Mouse (Mus musculus) C2C12 (cell line): Measurements from ENCODE around the gene Pspn. TPM values are rescaled to one million over a fixed set of nuclear protein-coding genes. Genes with fewer than 3 reads are reported as not detected.

Source experiments
- H3K27me3 ChIP-seq: one replicate; pipeline ENCODE4 v1.6.1; 2011; ENCODE audit not compliant: control insufficient read depth, insufficient read depth, insufficient read length
- H3K36me3 ChIP-seq: one replicate; pipeline ENCODE4 v1.6.1; 2011; ENCODE audit not compliant: control insufficient read depth, insufficient read depth
- H3K4me3 ChIP-seq: one replicate; pipeline ENCODE4 v1.5.1; 2011; ENCODE audit warnings: mild to moderate bottlenecking, control low read depth; ENCODE audit not compliant: poor library complexity, insufficient read depth, severe bottlenecking
- H3K79me2 ChIP-seq: one replicate; pipeline ENCODE4 v1.6.1; 2011; ENCODE audit not compliant: control insufficient read depth, insufficient read depth
- H3K79me3 ChIP-seq: one replicate; pipeline ENCODE4 v1.6.1; 2011; ENCODE audit warnings: low read depth, control low read depth
- H3ac ChIP-seq: one replicate; pipeline ENCODE3; 2011; ENCODE audit warnings: low read depth; ENCODE audit not compliant: control insufficient read depth, insufficient read length
- CEBPB ChIP-seq: IDR thresholded peaks from one replicate; pipeline ENCODE4 v1.6.1; 2011; ENCODE audit warnings: low read depth, mild to moderate bottlenecking, control low read depth, moderate library complexity
- CTCF ChIP-seq: IDR thresholded peaks from one replicate; pipeline ENCODE4 v1.5.1; 2011; ENCODE audit not compliant: control insufficient read depth, insufficient read depth, insufficient read length
- FOSL1 ChIP-seq: IDR thresholded peaks from one replicate; pipeline ENCODE4 v1.8.0; 2011; ENCODE audit warnings: mild to moderate bottlenecking, low read length; ENCODE audit not compliant: poor library complexity, insufficient read depth, severe bottlenecking
- MAX ChIP-seq: IDR thresholded peaks from one replicate; pipeline ENCODE4 v1.6.1; 2011; ENCODE audit warnings: mild to moderate bottlenecking, control low read depth
- MYOD1 ChIP-seq: IDR thresholded peaks from one replicate; pipeline ENCODE4 v1.6.1; 2011; ENCODE audit warnings: low read depth; ENCODE audit not compliant: control insufficient read depth, insufficient read length
- MYOG ChIP-seq: IDR thresholded peaks from one replicate; pipeline ENCODE4 v1.6.1; 2011; ENCODE audit not compliant: control insufficient read depth, insufficient read length; ENCODE audit errors: extremely low read depth
- USF1 ChIP-seq: IDR thresholded peaks from one replicate; pipeline ENCODE4 v1.6.1; 2011; ENCODE audit warnings: low read depth, mild to moderate bottlenecking, control low read depth, moderate library complexity
- polyA plus RNA-seq: library from polyadenylated mRNA; unstranded; fragments of >200 nt; fragmentation: generic; extraction: Trizol; gene quantifications from one replicate; pipeline ENCODE4 v1.2.1, GENCODE M21; 2012; ENCODE audit warnings: missing spikeins

Pspn gene
- polyA plus RNA-seq, 1 experiment = 0.63 TPM

- TF ChIP-seq CTCF = no peak
- no peak for TF ChIP-seq MYOG
- no peak for TF ChIP-seq CEBPB
- no peak for TF ChIP-seq MAX
- no peak for TF ChIP-seq MYOD1
- no peak for TF ChIP-seq FOSL1
- TF ChIP-seq USF1 = no peak
- H3K27me3 ChIP-seq = no peaks in the 10 kb centered on the region
- H3ac ChIP-seq = no peak overlapping the region
- peaks cover 14% of the 10 kb centered on the region for H3K79me3 ChIP-seq
- H3K36me3 ChIP-seq = peaks cover 21% of the 10 kb centered on the region
- H3K4me3 ChIP-seq = no peak overlapping the region
- H3K79me2 ChIP-seq = peaks cover 25% of the 10 kb centered on the region
These were observed 12.5 kb upstream of the Pspn start for GRCm38 (mm10) chr17:57012245-57012795.

GRCm38 (mm10) chr17:57011236-57012141, 11.7 kb upstream of the Pspn start, which contains the start of the genes Gtf2f1 and Gm17949:
Gene Gtf2f1 (minus strand): TSS chr17:57011288.
Gene Gm17949 (plus strand): TSS chr17:57011469.
- peak within 1 kb of the TSS; percentile 89 for H3K4me3 ChIP-seq
- peaks cover 25% of the 10 kb centered on the region for H3K79me2 ChIP-seq
- TF ChIP-seq FOSL1 = no peak
- no peak for TF ChIP-seq CTCF
- TF ChIP-seq USF1 = peak; percentile 100
- TF ChIP-seq MAX = peak; percentile 78
- no peak for TF ChIP-seq MYOG
- peak; percentile 95 for TF ChIP-seq CEBPB
- no peak for TF ChIP-seq MYOD1
- peak within 1 kb of the TSS; percentile 93 for H3ac ChIP-seq
- H3K27me3 ChIP-seq = no peaks in the 10 kb centered on the region
- H3K79me3 ChIP-seq = peaks cover 14% of the 10 kb centered on the region
- peaks cover 29% of the 10 kb centered on the region for H3K36me3 ChIP-seq

GRCm38 (mm10) chr17:57010911-57011235, 11.1 kb upstream of the Pspn start:
- TF ChIP-seq USF1 (no peak), CTCF (no peak), CEBPB (no peak), MYOD1 (no peak), MAX (no peak), MYOG (no peak), FOSL1 (no peak)
- H3K27me3 ChIP-seq = no peaks in the 10 kb centered on the region
- H3K4me3 ChIP-seq = peak overlapping the region; percentile 89
- peaks cover 14% of the 10 kb centered on the region for H3K79me3 ChIP-seq
- H3ac ChIP-seq = peak overlapping the region; percentile 93
- peaks cover 35% of the 10 kb centered on the region for H3K36me3 ChIP-seq
- peaks cover 25% of the 10 kb centered on the region for H3K79me2 ChIP-seq

- Histone ChIP-seq H3K79me2 (peaks cover 25% of the 10 kb centered on the region), H3K4me3 (no peak overlapping the region), H3K36me3 (peaks cover 61% of the 10 kb centered on the region), H3K79me3 (peaks cover 14% of the 10 kb centered on the region), H3K27me3 (no peaks in the 10 kb centered on the region), H3ac (no peak overlapping the region)
- TF ChIP-seq FOSL1 (no peak), MAX (no peak), CTCF (peak; percentile 7), MYOD1 (no peak)
These were observed 7.5 kb upstream of the Pspn start for GRCm38 (mm10) chr17:57007137-57007905.

- Histone ChIP-seq H3K27me3 (no peaks in the 10 kb centered on the region), H3K79me3 (peaks cover 2% of the 10 kb centered on the region), H3K4me3 (no peak overlapping the region), H3K79me2 (peaks cover 4% of the 10 kb centered on the region), H3K36me3 (peaks cover 57% of the 10 kb centered on the region), H3ac (no peak overlapping the region)
- TF ChIP-seq MYOD1 = no peak
- no peak for TF ChIP-seq CTCF
- no peak for TF ChIP-seq MYOG
- no peak for TF ChIP-seq USF1
- no peak for TF ChIP-seq CEBPB
- TF ChIP-seq MAX = no peak
These were observed 4.2 kb upstream of the Pspn start for GRCm38 (mm10) chr17:57003994-57004393.
